Mouse (Mus musculus) CH12.LX (cell line): ENCODE results near the gene Abca4. TPM values are rescaled to one million over a fixed set of nuclear protein-coding genes. Genes with fewer than 3 reads are reported as not detected.

Experiments
- DNase-seq: peaks from one replicate; pipeline ENCODE4 v3.0.0-alpha.2; 2013; ENCODE audit errors: extremely low read depth
- H3K27ac ChIP-seq: 2 replicates; pipeline ENCODE4 v1.5.1; 2012; ENCODE audit warnings: low read depth, mild to moderate bottlenecking, control low read depth, moderate library complexity; ENCODE audit not compliant: insufficient read depth
- H3K27me3 ChIP-seq: replicated peaks from 2 replicates; pipeline ENCODE3; 2012; ENCODE audit warnings: inconsistent platforms
- H3K36me3 ChIP-seq, 2 experiments: replicated peaks in 1 of 2; 2 replicates each; pipeline versions ENCODE3 to v1.6.1; 2012; ENCODE audit warnings: inconsistent platforms in 1 of 2, low read length in 1 of 2, mild to moderate bottlenecking in 1 of 2, mixed read lengths in 1 of 2, moderate library complexity in 1 of 2; ENCODE audit not compliant: control insufficient read depth in 1 of 2, insufficient read depth in 1 of 2
- H3K4me1 ChIP-seq, 2 experiments: 2 replicates each; pipeline ENCODE4 v1.6.1; 2012; ENCODE audit warnings: inconsistent platforms in 1 of 2, moderate library complexity in 1 of 2; ENCODE audit not compliant: insufficient read depth in 2 of 2, control insufficient read depth in 1 of 2
- H3K4me2 ChIP-seq: 2 replicates; pipeline ENCODE4 v1.6.1; 2012; ENCODE audit warnings: low read depth, mild to moderate bottlenecking, control low read depth; ENCODE audit not compliant: poor library complexity, insufficient read depth, severe bottlenecking
- H3K4me3 ChIP-seq, 3 experiments: fragments of 150-350 bp in 1 of 3; sonication (generic) in 1 of 3; replicated peaks in 1 of 3; 2 replicates each; pipeline versions ENCODE3 to v1.5.1; 2011 to 2012; ENCODE audit warnings: low read depth in 2 of 3, low read length in 2 of 3, mild to moderate bottlenecking in 2 of 3, moderate library complexity in 2 of 3, control low read depth in 1 of 3, improper control_type of control experiment in 1 of 3, inconsistent platforms in 1 of 3, mixed read lengths in 1 of 3; ENCODE audit not compliant: poor library complexity in 1 of 3
- H3K79me2 ChIP-seq: replicated peaks from 2 replicates; pipeline ENCODE4 v1.6.1; 2012; ENCODE audit warnings: mild to moderate bottlenecking, moderate library complexity; ENCODE audit not compliant: control insufficient read depth, poor library complexity, insufficient read depth, severe bottlenecking; ENCODE audit errors: extremely low read depth
- H3K9ac ChIP-seq: 2 replicates; pipeline ENCODE4 v1.6.1; 2012; ENCODE audit warnings: low read depth, mild to moderate bottlenecking, control low read depth, moderate library complexity; ENCODE audit not compliant: insufficient read depth
- H3K9me3 ChIP-seq: replicated peaks from 2 replicates; pipeline ENCODE3; 2012; ENCODE audit warnings: low read length, inconsistent platforms, mixed read lengths
- BHLHE40 ChIP-seq: IDR thresholded peaks from 2 replicates; pipeline ENCODE4 v1.6.1; 2011; ENCODE audit warnings: mild to moderate bottlenecking, low read depth, low read length, improper control_type of control experiment
- CHD2 ChIP-seq: IDR thresholded peaks from 2 replicates; pipeline ENCODE4 v1.6.1; 2011; ENCODE audit warnings: low read length, improper control_type of control experiment
- ELF1 ChIP-seq: IDR thresholded peaks from 2 replicates; pipeline ENCODE4 v1.6.1; 2014; ENCODE audit warnings: low read depth, mild to moderate bottlenecking, inconsistent platforms, low read length, improper control_type of control experiment
- EP300 ChIP-seq: IDR thresholded peaks from 2 replicates; pipeline ENCODE4 v1.6.1; 2011; ENCODE audit warnings: low read length, improper control_type of control experiment
- ETS1 ChIP-seq: conservative IDR thresholded peaks from 2 replicates; pipeline ENCODE4 v1.6.1; 2012; ENCODE audit warnings: low read depth, mild to moderate bottlenecking, inconsistent platforms, low read length, improper control_type of control experiment, moderate library complexity
- HCFC1 ChIP-seq: IDR thresholded peaks from 2 replicates; pipeline ENCODE4 v1.6.1; 2012; ENCODE audit warnings: low read depth, mild to moderate bottlenecking, inconsistent platforms, low read length, improper control_type of control experiment
- IRF4 ChIP-seq: IDR thresholded peaks from 2 replicates; pipeline ENCODE4 v1.6.1; 2014; ENCODE audit warnings: low read depth, mild to moderate bottlenecking, inconsistent platforms, low read length, improper control_type of control experiment
- JUN ChIP-seq: IDR thresholded peaks from 2 replicates; pipeline ENCODE4 v1.6.1; 2011; ENCODE audit warnings: low read depth, mild to moderate bottlenecking, low read length, improper control_type of control experiment, moderate library complexity; ENCODE audit not compliant: insufficient read depth
- MAFK ChIP-seq: IDR thresholded peaks from 2 replicates; pipeline ENCODE4 v1.6.1; 2011; ENCODE audit warnings: low read length, improper control_type of control experiment; ENCODE audit not compliant: insufficient replicate concordance
- MAX ChIP-seq: IDR thresholded peaks from 2 replicates; pipeline ENCODE4 v1.6.1; 2011; ENCODE audit warnings: low read length, improper control_type of control experiment
- MEF2A ChIP-seq: IDR thresholded peaks from 2 replicates; pipeline ENCODE4 v1.6.1; 2014; ENCODE audit warnings: low read depth, mild to moderate bottlenecking, inconsistent platforms, low read length, improper control_type of control experiment, borderline replicate concordance
- MXI1 ChIP-seq: IDR thresholded peaks from 2 replicates; pipeline ENCODE4 v1.6.1; 2011; ENCODE audit warnings: mild to moderate bottlenecking, low read depth, low read length, improper control_type of control experiment
- NELFE ChIP-seq: IDR thresholded peaks from 2 replicates; pipeline ENCODE4 v1.6.1; 2011; ENCODE audit warnings: low read depth, low read length, improper control_type of control experiment
- NRF1 ChIP-seq: IDR thresholded peaks from 2 replicates; pipeline ENCODE4 v1.6.1; 2014; ENCODE audit warnings: low read depth, mild to moderate bottlenecking, inconsistent platforms, low read length, improper control_type of control experiment, moderate library complexity
- POLR2A ChIP-seq: IDR thresholded peaks from 2 replicates; pipeline ENCODE4 v1.6.1; 2011; ENCODE audit warnings: low read depth, mild to moderate bottlenecking, improper control_type of control experiment, low read length
- TCF12 ChIP-seq: IDR thresholded peaks from 2 replicates; pipeline ENCODE4 v1.6.1; 2014; ENCODE audit warnings: low read depth, mild to moderate bottlenecking, inconsistent platforms, low read length, improper control_type of control experiment
- UBTF ChIP-seq: IDR thresholded peaks from 2 replicates; pipeline ENCODE4 v1.6.1; 2012; ENCODE audit warnings: low read depth, mild to moderate bottlenecking, inconsistent platforms, low read length, improper control_type of control experiment, moderate library complexity
- ZC3H11A ChIP-seq: IDR thresholded peaks from 2 replicates; pipeline ENCODE4 v1.6.1; 2012; ENCODE audit warnings: low read depth, mild to moderate bottlenecking, inconsistent platforms, low read length, improper control_type of control experiment
- ZMIZ1 ChIP-seq: IDR thresholded peaks from 2 replicates; pipeline ENCODE4 v1.6.1; 2012; ENCODE audit warnings: low read depth, mild to moderate bottlenecking, inconsistent platforms, low read length, improper control_type of control experiment
- dilution Hi-C: fragments of 300-500 bp; cut with MboI; formaldehyde crosslinking; loops from 2 replicates; pipeline ENCODE4 v1.14.3; 2020; ENCODE audit warnings: low sequenced_read_pairs; ENCODE audit not compliant: extremely low pct_unique_long_range_greater_than_20kb, extremely low pct_ligation_motif_present
- in situ Hi-C: fragments of 300-500 bp; cut with MboI; formaldehyde crosslinking; loops from 3 replicates; pipeline ENCODE4 v1.14.3; 2019; ENCODE audit warnings: low sequenced_read_pairs, low pct_ligation_motif_present, low pct_unique_long_range_greater_than_20kb, mixed read lengths
- polyA plus RNA-seq: library from polyadenylated mRNA; unstranded; fragments of >175 nt; gene quantifications from 2 replicates; pipeline ENCODE4 v1.2.1, GENCODE M21; 2012; ENCODE audit warnings: low read depth; ENCODE audit not compliant: insufficient read length
- total RNA-seq, 2 experiments: library from RNA; depleted of rRNA; stranded (reverse); fragments of 300-350 nt in 1 of 2; fragments of >200 nt in 1 of 2; gene quantifications; 2 replicates each; pipeline ENCODE4 v1.2.3; 2012 to 2014

Gene Abca4
- total and polyA plus RNA-seq, 3 experiments: 0.34 to 0.57 (median 0.46) TPM

GRCm38 (mm10) chr3:122062586-122062985 is 18.3 kb downstream of the Abca4 start:
- Histone ChIP-seq H3K36me3 (no peaks in the 10 kb centered on the region), H3K9me3 (no peaks in the 10 kb centered on the region), H3K4me3 (no peak overlapping the region), H3K79me2 (no peaks in the 10 kb centered on the region), H3K27ac (no peak overlapping the region), H3K4me2 (no peak overlapping the region; the same call in 1 of the 2 replicates), H3K27me3 (no peaks in the 10 kb centered on the region), H3K9ac (no peak overlapping the region), H3K4me1 (peaks cover 8 to 11% of the 10 kb centered on the region in 2 experiments)
- in situ Hi-C loops (no loop called here), dilution Hi-C loops (no loop called here)
- TF ChIP-seq MAFK: no peak
- TF ChIP-seq POLR2A: no peak
- peak; percentile 41; the same call in 1 of the 2 replicates for TF ChIP-seq ETS1
- TF ChIP-seq IRF4: peak; percentile 65
- peak; percentile 63 for TF ChIP-seq EP300
- no peak for TF ChIP-seq MXI1
- TF ChIP-seq NRF1: no peak
- peak; percentile 65 for TF ChIP-seq BHLHE40
- TF ChIP-seq ZC3H11A: no peak
- peak; percentile 76; the same call in 1 of the 2 replicates for TF ChIP-seq MEF2A
- TF ChIP-seq TCF12: peak; percentile 41; the same call in 1 of the 2 replicates
- TF ChIP-seq MAX: no peak
- TF ChIP-seq UBTF: no peak
- TF ChIP-seq JUN: peak; percentile 36; the same call in 1 of the 2 replicates
- no peak for TF ChIP-seq HCFC1
- peak; percentile 38 for DNase-seq

- in situ Hi-C loops: no loop called here
- H3K27ac ChIP-seq: no peak overlapping the region
- H3K9me3 ChIP-seq: no peaks in the 10 kb centered on the region
- H3K4me3 ChIP-seq: no peak overlapping the region
- TF ChIP-seq MXI1: no peak
- no peak for TF ChIP-seq MEF2A
- no peak for TF ChIP-seq MAFK
- TF ChIP-seq ZMIZ1: no peak
- no peak for TF ChIP-seq CHD2
- TF ChIP-seq JUN: no peak
- TF ChIP-seq ELF1: no peak
- TF ChIP-seq NELFE: no peak
- TF ChIP-seq HCFC1: no peak
- no peak for TF ChIP-seq ETS1
- TF ChIP-seq BHLHE40: no peak
- TF ChIP-seq UBTF: no peak
- TF ChIP-seq NRF1: no peak
- dilution Hi-C loops: no loop called here
- no peaks in the 10 kb centered on the region for H3K27me3 ChIP-seq
- no peaks in the 10 kb centered on the region for H3K36me3 ChIP-seq
- no peak overlapping the region for H3K4me2 ChIP-seq
- H3K9ac ChIP-seq: no peak overlapping the region
- H3K4me1 ChIP-seq: peaks cover 8 to 11% of the 10 kb centered on the region in 2 experiments
- no peaks in the 10 kb centered on the region for H3K79me2 ChIP-seq
- DNase-seq: no peak
These were observed 20.5 kb downstream of the Abca4 start for GRCm38 (mm10) chr3:122064556-122065410.
